In the genomic region with DNA sequence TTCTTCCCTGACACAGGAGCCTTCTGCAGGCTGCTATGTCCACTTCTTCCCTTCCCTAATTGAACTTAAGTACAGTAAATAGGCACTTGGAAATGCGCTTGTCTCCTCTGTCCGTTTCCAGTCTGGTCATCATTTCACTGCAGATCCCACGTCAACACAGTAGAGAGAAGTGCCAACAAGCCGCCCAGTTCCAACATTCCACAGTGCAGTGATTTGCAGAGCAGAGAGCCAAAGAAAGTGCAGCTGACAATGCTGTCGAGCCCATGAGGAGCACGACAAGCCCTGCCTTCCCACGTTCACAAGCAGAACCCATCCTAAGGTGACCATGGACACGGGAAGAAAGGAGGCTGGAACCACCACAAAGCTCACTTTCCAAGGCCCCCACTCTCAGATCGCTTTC, we compare ENCODE assay signal across 10 mouse cellular contexts. TPM values are rescaled to one million over a fixed set of nuclear protein-coding genes. Genes with fewer than 3 reads are reported as not detected.
A peak's percentile ranks its signal among the peaks of the same experiment; 100 is the strongest.
DNase-seq lines count a peak whose midpoint lies in the region; ATAC-seq lines count a peak whose summit lies in the region.
"Had no signal": no experiment of that assay in that cellular context is flagged by ENCODE, and none has a peak within 500 bp of the region (broad histone marks: within the 10 kb centered on the region; RNA-seq: fewer than 3 reads in every experiment).

No protein-coding gene starts in this region.

- WGBS in forebrain, embryonic 11.5 days, result 68% methylated on average over 9 of the region's 9 CpGs

- intact Hi-C loops in heart, postnatal 10 days (cut with DNase I), result no loop called here

- H3K4me2 ChIP-seq in forebrain, embryonic 11.5 days (ENCODE audit: low read depth, low read length, severe bottlenecking), result no peak overlapping the region
- H3K4me2 ChIP-seq: forebrain, embryonic 13.5 days had no signal

- 0 out of 2 replicates have a peak, but pooled peaks cover 2% of the 10 kb centered on the region for H3K4me1 ChIP-seq in brown adipose tissue, adult 24 weeks (ENCODE audit: control insufficient read depth, insufficient read depth, insufficient read length, low read length)
- H3K4me1 ChIP-seq in forebrain, embryonic 11.5 days (replicated peaks; ENCODE audit: control insufficient read depth, insufficient read depth, low read length), result 0 out of 2 replicates have a peak, but pooled peaks cover 2% of the 10 kb centered on the region

- peaks cover 19% of the 10 kb centered on the region for H3K27me3 ChIP-seq in forebrain, embryonic 11.5 days (ENCODE audit: control insufficient read depth, insufficient read depth, low read length)

- H3K9me3 ChIP-seq in forebrain, embryonic 11.5 days (ENCODE audit: control insufficient read depth, low read length), result no peaks in the 10 kb centered on the region
- H3K9me3 ChIP-seq: forebrain, embryonic 13.5 days had no signal

- no peaks in the 10 kb centered on the region for H3K36me3 ChIP-seq in forebrain, embryonic 11.5 days (ENCODE audit: control insufficient read depth, insufficient read depth, low read length)

- no peak overlapping the region for H3K27ac ChIP-seq in brown adipose tissue, adult 24 weeks (replicated peaks; ENCODE audit: low read depth, low read length)
- H3K27ac ChIP-seq in forebrain, embryonic 11.5 days (ENCODE audit: low read depth, low read length), result no peak overlapping the region
- H3K27ac ChIP-seq: forebrain, embryonic 13.5 days had no signal

- peak overlapping the region; percentile 3; the same call in 1 of the 2 replicates for H3K4me3 ChIP-seq in brown adipose tissue, adult 24 weeks (ENCODE audit: insufficient read depth, low read depth, low read length)
- no peak overlapping the region for H3K4me3 ChIP-seq in forebrain, embryonic 11.5 days (ENCODE audit: low read depth, low read length)
- H3K4me3 ChIP-seq: forebrain, embryonic 13.5 days had no signal

- no peak overlapping the region for H3K9ac ChIP-seq in forebrain, embryonic 11.5 days (ENCODE audit: low read length)
- H3K9ac ChIP-seq: forebrain, embryonic 13.5 days; liver, postnatal 0 days had no signal

- peak; percentile 26 to 46 for DNase-seq in gastrocnemius, adult 8-10 months (ENCODE audit: low spot score in 2 of 2)
- DNase-seq in heart, postnatal 10 days, result peak; percentile 79
- DNase-seq in lung, postnatal 10 days, result peak; percentile 73
- no peak for DNase-seq in forebrain, embryonic 11.5 days (ENCODE audit: low spot score)
- DNase-seq in cerebellum, postnatal 36 days, result no peak
- no peak for DNase-seq in embryo, embryonic 9.5 days (ENCODE audit: extremely low spot score)
- DNase-seq: kidney, postnatal 4 days; liver, postnatal 0 days had no signal

- ATAC-seq in forebrain, embryonic 11.5 days (replicated peaks; ENCODE audit: low FRiP score), result no peak
- ATAC-seq: forebrain, embryonic 13.5 days; liver, postnatal 0 days had no signal

RNA-seq across cellular contexts. Expression of gene Fndc1, which starts 1.7 kb away (rescaled TPM):
- polyA plus RNA-seq in brown adipose tissue, adult 24 weeks (2012; ENCODE audit: insufficient read depth, insufficient read length, missing spikeins), result 7.0 and 16.9 TPM in 2 replicates
- 10 to 100 TPM; 15.8 to 29.7 (median 18.6) TPM for total RNA-seq in gastrocnemius, adult 8-10 months (2022)
- 100 to 1,000 TPM in 1 of 2 experiments, 10 to 100 TPM in 1; 99.0 to 108 TPM for total RNA-seq in heart, postnatal 10 days (2021)
- polyA plus RNA-seq in forebrain, embryonic 11.5 days (2014; fragmentation: Nextera tagmentation; extraction: Ambion mirVana), result 1.0 and 1.1 TPM in 2 replicates

Comparison
In these comparisons a context has a peak if more than half of its experiments do, and no peak if none do; other contexts are left out.
1. DNase-seq: peak in gastrocnemius, adult 8-10 months (2 of 2), heart, postnatal 10 days (2 of 2) and lung, postnatal 10 days (single experiment); none in forebrain, embryonic 11.5 days (single experiment), cerebellum, postnatal 36 days (0 of 2) and embryo, embryonic 9.5 days (single experiment).